Mouse (Mus musculus) lung, adult 2 months (tissue): ENCODE data around the gene Dclk1.

Source experiments
- CTCF ChIP-seq: fragments of 200-500 bp; IDR thresholded peaks from 2 replicates; pipeline ENCODE4 v1.5.1; 2011; ENCODE audit warnings: mild to moderate bottlenecking, low read length, control low read depth; ENCODE audit not compliant: insufficient read depth
- POLR2A ChIP-seq: fragments of 200-500 bp; IDR thresholded peaks from 2 replicates; pipeline ENCODE4 v1.6.1; 2011; ENCODE audit warnings: low read depth, mild to moderate bottlenecking, control low read depth, low read length, borderline replicate concordance; ENCODE audit errors: extremely low read depth

- TF ChIP-seq POLR2A (no peak), CTCF (no peak)
These were observed 108.0 kb downstream of the Dclk1 start for GRCm38 (mm10) chr3:55350194-55350593.
